Mouse (Mus musculus): ENCODE data around the gene Sln.

Sln gene

DNA sequence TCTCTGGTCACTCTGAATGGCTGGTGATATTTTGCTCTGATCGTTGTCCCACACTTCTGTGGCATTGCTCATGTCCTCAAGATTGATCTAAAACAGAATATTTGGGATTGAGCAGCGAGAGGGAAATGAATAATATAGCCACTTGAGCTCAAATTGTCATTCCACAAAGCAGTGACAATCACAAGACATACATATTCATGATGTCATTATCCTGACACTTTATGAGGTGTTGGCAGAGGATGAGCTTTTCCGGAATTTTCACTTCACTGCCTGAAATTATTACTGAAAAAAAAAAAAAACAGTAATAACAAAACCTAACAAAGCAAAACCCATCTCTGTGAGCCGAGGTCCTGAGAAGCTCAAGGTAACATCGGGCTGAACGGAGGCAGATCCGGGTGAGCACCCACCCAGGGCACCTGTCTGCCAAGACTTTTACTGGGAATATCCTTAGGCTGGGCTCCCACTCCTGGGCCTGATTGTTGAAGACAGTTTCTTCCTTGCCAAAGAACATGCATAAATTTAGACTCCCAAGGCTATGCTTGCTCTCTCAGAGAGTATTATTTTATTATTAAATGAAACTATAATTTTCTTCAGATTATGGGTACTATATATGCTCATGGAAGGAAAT, 53.4 kb downstream of the Sln start:
- DNase-seq (ENCODE audit: low read depth, low spot score): no peak
